Mouse (Mus musculus): ENCODE results near the gene Tyro3.
A peak's percentile ranks its signal among the peaks of the same experiment; 100 is the strongest.

Tyro3 gene

GRCm38 (mm10) chr2:119797279-119797783 lies at the start of gene Tyro3:
TSS of gene Tyro3 (plus strand) at chr2:119797733.
- DNase-seq, result no peak

GRCm38 (mm10) chr2:119749260-119749659 lies 48.3 kb upstream of the Tyro3 start:
- no peak for DNase-seq

GRCm38 (mm10) chr2:119757601-119758100 lies 39.9 kb upstream of the Tyro3 start:
- peak in 1 of 2 experiments; percentile 56 for DNase-seq

DNA sequence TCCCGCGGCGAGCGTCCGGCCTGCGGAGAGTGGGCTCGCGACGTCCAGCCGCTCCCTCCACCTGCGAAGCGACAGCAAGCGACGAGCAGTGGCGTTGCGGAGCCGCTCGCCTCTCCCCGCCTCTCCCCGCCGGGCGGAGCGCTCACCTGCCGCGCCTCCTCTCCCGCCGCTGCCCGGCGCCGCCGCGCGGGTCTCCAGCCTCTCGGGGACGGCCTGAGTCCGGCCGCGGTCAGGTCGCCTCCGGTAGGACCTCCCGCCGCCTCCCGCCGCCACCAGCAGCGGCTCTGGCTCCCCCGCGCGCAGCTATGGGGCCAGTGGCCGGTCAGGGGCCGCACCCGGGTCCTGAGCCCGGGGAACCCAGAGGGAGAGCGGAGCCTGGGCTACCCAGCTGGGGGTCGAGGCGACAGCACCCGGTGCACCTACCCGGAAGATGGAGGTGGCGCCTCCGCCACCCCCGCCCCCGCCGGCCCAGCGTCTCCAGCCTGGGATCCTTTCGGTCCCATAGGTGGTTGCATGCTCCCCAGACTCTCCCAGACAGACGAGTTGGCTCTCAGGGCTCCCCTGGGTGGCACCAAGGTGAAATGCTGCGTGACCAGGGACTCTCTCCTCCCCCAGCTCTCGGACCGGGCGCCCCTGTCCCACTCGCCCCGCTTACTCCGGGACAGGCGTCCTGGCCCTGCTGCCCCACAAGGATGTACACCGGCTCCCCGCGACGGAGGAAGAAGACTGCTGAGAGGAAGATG lies 39.3 kb upstream of the Tyro3 start:
- peak; percentile 67 to 69 for DNase-seq

DNA sequence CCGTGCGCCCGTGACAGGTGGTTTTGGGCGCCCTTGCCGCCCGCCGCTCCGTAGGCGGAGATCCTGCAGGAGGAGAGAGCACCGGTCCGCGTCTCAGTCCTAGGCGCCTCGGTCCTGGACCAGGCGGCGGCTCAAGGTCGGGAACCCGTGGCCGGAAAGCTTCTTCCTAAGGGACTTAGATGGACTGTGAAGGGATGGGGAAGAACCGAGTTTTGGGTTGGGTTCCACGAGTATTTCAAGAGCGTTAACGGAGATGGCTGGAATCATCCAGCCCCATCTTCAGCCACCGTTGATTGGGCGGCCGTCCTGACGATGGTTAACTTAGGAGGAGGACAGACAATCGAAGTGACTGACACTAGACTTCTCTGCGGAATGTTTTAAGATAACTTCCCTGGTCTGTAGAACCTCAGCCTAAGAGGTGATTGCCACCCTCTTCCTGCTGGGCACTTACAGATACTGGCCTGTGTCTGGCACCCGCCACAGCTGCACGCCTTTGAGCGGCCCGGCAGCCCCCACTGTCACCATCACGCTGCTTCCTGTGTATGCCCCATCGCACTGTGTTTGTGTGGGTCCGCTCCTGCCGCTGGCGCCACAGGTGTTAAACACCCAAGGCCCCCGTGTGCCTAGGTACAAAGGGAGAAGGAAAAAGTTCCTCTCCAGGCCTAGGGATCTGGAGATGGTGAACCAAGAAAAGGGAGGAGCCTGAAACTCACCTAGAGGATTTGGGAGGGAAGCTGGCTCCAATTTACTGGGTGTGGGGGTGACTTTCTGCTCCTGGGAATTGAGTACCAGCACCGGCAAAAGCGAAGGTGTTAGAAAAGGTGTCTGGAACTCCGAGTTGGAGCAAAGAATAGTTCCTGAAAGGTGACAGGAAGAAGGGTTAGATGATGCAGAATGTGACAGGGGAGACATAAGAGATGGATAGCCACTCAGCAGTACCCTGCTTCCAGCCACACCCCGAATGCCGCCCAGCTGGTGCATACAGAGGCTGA lies 38.4 kb upstream of the Tyro3 start:
- DNase-seq, result no peak

- no peak for DNase-seq
Observed at GRCm38 (mm10) chr2:119760251-119760650, 37.3 kb upstream of the Tyro3 start, which contains the start of gene Ltk. TSS of gene Ltk (minus strand) at chr2:119760431.

DNA sequence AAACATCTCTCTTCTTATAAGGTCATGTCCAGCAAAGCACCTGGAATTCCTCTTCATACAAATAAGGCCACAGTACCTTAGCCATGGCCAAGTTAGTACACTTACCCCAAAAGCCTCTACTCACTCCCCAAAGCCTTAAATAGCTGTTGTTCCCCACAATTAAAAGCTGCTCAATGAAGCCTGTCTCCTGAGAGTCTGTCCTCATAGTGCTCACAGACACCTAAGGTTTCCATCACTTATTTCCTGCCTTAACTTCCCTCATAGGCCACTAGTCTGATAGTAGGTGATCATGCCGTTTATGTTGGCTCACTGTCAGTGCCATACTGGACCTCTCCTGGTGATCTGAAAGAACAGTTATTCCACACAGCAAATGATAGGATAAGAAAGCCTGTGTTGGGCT lies 35.3 kb upstream of the Tyro3 start:
- DNase-seq, result no peak

DNA sequence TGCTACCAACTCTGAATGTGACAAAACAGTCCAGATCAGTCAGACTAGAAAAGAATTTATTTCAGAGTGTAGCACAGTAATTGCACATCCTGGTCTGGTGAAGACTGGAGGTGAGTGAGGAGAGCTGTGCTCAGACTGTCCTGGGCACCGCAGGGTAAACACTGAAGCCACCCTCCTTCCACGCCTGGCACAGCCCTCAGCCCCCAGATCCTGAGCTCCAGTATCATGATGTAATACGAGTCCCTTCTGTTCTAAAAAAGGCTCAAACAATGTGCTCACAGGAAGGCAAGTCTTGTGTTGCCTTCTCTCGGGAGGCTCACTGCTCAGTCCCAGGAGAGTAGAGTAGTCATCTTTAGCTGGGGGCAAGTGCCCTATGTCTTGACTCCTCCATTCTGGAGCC lies 33.6 kb upstream of the Tyro3 start:
- DNase-seq, result no peak

GRCm38 (mm10) chr2:119767246-119767645 lies 30.3 kb upstream of the Tyro3 start:
- no peak for DNase-seq

DNA sequence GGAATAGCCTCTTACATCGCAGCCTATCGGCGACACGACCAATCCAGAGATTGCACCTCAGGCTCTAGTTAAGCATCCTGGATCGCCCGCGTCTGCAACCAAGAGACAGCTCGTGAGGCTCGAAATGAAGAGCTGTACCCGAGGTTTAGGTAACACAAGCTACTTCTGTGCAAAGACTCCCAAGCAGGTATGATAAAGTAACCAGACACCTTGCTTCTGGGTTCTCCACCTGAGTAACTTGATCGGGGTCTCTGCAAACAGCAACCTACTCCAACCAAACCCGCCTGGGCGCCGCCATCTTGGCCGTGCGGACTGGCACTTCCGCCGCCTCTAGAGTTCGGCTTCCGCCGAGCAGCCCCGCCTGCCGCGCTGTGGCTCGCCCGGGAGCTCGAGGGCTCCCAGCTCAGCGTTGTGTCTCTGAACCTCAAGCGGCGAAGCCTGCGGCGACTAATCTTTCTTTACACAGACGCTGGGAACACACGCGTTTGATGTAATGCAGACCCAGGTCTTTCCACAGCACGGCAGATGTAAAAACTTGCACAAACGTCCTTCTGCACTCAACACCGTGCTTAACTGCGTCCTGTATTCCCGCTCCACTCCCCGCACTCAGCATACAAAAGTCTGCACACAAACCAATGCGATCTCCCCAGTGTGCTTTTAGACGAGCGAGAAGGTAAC lies 10.2 kb upstream of the Tyro3 start, which contains the start of gene Rpap1:
Rpap1 (minus strand) TSS at position 332 of the 678 bp plus-strand sequence.
- peak; percentile 89 to 92 for DNase-seq

DNA sequence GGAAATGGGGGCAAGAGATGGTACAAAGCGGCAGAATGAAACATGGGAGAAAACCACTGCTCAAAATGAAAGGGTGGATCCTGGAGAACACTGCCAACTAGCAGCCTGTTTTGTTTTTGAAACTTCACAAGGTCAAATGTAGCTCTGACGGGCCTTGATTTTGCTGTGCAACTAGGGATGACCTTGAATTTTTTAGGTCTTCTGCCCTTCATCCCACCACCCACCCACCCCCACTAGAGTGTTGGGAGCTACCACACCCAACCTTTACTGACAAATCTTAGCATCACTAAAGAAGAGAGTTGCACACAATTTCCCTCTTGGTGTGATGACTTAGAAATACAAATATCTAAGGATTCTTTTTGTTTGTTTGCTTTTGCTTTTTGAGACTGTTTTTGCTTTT lies 7.5 kb upstream of the Tyro3 start:
- no peak for DNase-seq

GRCm38 (mm10) chr2:119798246-119798927 lies 854 bp downstream of the Tyro3 start:
- peak; percentile 72 to 83 for DNase-seq

- peak; percentile 78 to 83 for DNase-seq
Observed at GRCm38 (mm10) chr2:119799181-119799960, 1.8 kb downstream of the Tyro3 start.

DNA sequence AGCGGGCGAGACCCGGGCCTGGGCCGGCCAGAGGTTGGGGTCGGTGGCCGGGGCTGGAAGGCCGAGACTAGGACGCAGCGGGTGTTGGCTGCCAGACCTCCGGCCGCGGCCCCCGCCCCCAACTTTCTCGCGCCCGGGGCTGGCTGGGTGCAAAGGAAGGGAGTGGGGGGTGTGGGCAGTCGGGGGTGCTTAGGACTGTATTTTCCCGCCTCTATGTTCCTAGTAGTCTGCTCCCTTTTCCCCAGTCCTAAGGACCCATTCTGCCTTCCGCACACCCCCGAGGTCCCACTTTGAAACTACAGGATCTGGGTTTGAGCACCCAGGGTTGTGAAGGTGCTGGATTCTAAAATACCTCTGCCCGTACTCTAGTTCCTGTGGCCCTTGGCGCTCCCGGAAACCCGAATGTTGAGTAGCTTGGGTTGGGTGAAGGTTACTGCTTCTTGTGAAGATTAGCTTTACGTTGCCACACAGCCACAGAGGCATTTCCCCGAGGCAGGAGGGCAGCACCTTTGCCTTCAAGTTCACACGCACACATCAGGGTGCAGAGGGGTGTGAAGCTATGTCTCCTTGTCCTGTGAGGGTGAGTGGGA lies 2.5 kb downstream of the Tyro3 start:
- DNase-seq, result peak; percentile 65 to 66

DNA sequence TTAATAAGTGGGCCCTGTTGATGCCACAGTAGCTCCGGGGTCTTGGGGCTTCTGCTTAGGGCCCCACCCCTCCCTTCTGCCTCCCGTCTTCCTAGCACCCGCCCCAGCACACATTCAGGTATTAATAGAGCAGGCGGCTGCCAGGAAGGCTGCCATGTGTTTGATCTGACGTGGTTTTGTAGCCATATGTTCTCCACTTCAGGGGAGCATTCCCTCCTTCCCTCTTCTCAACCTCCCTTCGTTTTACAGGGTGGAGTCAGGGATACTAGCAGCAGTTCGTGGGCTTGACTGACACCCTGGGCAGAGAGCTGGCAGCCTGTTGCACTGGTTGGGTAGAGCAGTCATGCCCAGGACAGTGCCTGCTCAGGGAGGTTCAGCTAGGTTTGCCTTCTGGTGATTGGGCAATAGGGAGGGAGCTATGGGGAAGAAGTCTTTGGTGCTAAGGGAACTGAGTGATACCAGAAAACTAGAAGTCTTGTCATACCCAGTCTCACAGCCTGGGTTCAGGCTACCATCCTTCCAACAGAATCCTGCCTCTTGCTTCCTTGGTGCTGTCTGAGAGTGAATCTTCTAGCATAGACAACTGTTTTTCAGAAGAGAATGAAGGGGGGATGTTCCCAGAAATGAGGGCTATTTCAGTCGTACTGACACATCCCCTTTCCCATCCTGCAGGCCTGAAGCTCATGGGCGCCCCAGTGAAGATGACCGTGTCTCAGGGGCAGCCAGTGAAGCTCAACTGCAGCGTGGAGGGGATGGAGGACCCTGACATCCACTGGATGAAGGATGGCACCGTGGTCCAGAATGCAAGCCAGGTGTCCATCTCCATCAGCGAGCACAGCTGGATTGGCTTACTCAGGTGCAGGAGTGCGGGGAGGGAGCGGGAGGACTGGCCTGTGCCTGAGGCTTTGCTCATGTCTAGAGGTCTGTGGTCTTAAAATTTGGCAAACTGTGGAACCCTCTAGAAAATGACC lies 3.6 kb downstream of the Tyro3 start:
- peak; percentile 85 to 86 for DNase-seq

- DNase-seq, result peak in 1 of 2 experiments; percentile 56
Observed at GRCm38 (mm10) chr2:119802767-119803617, 5.5 kb downstream of the Tyro3 start.

- peak; percentile 36 to 50 for DNase-seq
Observed at GRCm38 (mm10) chr2:119803618-119804274, 6.2 kb downstream of the Tyro3 start.

DNA sequence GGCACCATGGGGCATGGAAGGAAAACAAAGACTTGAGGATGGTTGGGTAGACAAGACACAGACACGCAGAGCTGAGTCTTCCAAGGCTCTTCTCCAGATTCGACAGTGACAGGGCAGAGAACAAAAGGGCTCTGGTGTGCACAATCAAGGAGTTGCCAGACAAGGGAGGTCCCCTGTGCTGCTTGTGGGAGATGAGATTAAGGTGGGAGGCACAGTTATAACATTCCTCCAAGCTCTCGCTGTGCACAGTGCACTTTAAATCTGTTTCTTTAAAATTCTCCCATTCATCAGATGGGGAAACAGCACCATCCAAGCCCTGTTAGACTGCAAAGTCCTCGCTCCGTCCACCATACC lies 6.7 kb downstream of the Tyro3 start:
- DNase-seq, result no peak
